Mouse (Mus musculus) kidney, adult 11 months (tissue): ENCODE data around the gene Krtap24-1.
A peak's percentile ranks its signal among the peaks of the same experiment; 100 is the strongest.

Experiments
- DNase-seq: peaks from one replicate; pipeline ENCODE4 v3.0.0; 2022

The Krtap24-1 gene

DNA sequence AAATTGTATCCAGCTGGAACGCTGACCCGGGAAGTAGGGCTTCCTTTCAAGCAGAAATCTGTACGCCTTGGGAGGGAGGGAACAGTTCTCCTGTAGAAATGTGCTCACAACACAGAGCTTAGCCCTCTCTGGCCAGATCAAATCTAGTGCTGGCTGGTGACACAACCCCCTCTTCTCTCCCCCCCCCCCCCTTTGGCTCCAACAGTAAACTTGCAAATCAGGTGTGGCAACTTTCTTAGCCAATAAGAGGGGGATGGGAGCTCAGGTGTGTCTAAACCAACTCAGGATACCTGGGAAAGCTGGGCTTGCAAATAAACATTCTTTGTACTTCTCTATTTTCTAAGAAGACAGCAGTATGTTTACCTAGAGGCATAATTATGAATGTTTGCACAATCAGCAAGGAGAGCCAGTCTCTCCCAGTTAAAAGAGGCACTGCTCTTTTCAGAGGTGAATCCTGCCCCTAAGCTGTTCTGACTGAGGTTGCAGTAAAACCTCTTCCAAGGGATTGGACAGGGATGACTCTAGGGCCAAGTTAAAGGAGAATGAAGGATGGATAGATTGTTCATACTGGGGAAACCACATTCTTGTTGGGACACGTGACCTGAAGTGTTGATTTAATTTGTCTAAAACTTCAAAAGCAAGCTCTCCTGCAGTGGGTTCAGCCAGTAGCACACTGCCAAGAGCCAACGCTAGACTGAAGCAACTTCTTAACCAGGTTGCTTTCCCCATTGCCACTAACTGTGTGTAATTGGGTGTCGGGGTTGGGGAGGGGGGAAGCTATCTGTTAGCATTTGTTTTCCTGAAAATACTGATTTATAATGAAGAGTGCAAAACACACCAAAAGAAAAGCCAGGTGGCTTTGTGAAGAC is 48.8 kb downstream of the Krtap24-1 start, which contains the start of gene Cldn8:
Cldn8 (minus strand) TSS at position 139 of the 869 bp plus-strand sequence.
- peak; percentile 60 for DNase-seq

DNA sequence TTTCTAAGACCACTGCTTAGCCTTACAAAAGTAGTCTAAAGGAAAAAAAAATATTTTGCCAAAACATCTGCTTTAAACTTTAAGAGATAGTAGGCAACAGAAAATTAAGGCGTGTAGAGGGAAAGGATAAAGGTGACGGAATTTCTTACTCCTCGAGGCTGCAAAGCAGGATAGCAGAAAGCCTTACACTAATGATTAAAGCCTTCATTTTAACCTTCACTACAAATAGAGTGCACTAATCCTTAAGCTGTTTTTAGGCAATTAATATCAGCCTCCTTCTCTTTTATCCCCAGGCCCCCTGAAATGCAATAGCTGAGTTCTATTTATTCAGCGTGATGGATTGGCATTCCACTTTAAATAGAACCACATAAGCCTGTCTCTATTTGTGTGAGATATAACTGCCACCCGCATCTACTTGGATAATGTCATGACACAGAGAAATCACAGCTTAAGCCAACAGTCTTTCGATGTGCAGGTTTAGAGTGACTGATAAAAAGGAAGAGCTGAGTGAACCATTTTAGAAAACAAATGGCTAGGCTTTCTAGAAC is 50.4 kb downstream of the Krtap24-1 start:
- DNase-seq: no peak
